In genomic region chr7:134892449-134892871, GRCm38 (mm10) we compare ENCODE assay signal across 24 mouse cellular contexts. TPM values are rescaled to one million over a fixed set of nuclear protein-coding genes. Genes with fewer than 3 reads are reported as not detected.
DNase-seq lines count a peak whose midpoint lies in the region; ATAC-seq and TF ChIP-seq lines count a peak whose summit lies in the region.
"Had no signal": no experiment of that assay in that cellular context is flagged by ENCODE, and none has a peak within 500 bp of the region (broad histone marks: within the 10 kb centered on the region; RNA-seq: fewer than 3 reads in every experiment).

No protein-coding gene starts in this region.

- no peaks in the 10 kb centered on the region for H3K9me3 ChIP-seq in midbrain, embryonic 11.5 days (ENCODE audit: control insufficient read depth, low read length)
- H3K9me3 ChIP-seq in midbrain, embryonic 16.5 days (replicated peaks; ENCODE audit: control insufficient read depth, low read length, poor library complexity, severe bottlenecking): no peaks in the 10 kb centered on the region
- no peaks in the 10 kb centered on the region for H3K9me3 ChIP-seq in forebrain, embryonic 16.5 days (ENCODE audit: control insufficient read depth, low read length)
- H3K9me3 ChIP-seq in hindbrain, embryonic 14.5 days (ENCODE audit: control insufficient read depth, low read length): no peaks in the 10 kb centered on the region
- H3K9me3 ChIP-seq in midbrain, postnatal 0 days (ENCODE audit: low read length): no peaks in the 10 kb centered on the region
- H3K9me3 ChIP-seq: limb, embryonic 15.5 days had no signal

- H3K4me1 ChIP-seq in midbrain, embryonic 11.5 days (ENCODE audit: control insufficient read depth, insufficient read depth, low read length): no peaks in the 10 kb centered on the region
- peaks cover 14% of the 10 kb centered on the region for H3K4me1 ChIP-seq in midbrain, embryonic 16.5 days (ENCODE audit: control insufficient read depth, insufficient read depth, low read length)
- H3K4me1 ChIP-seq in forebrain, embryonic 16.5 days (replicated peaks; ENCODE audit: control insufficient read depth, insufficient read depth, low read length): peaks cover 2% of the 10 kb centered on the region; the same call in 1 of the 2 replicates
- peaks cover 8% of the 10 kb centered on the region; the same call in 1 of the 2 replicates for H3K4me1 ChIP-seq in hindbrain, embryonic 14.5 days (replicated peaks; ENCODE audit: control insufficient read depth, insufficient read depth, low read length)
- H3K4me1 ChIP-seq in midbrain, postnatal 0 days (ENCODE audit: insufficient read depth, low read length): no peaks in the 10 kb centered on the region; the same call in 1 of the 2 replicates
- H3K4me1 ChIP-seq: limb, embryonic 15.5 days had no signal

- H3K36me3 ChIP-seq in midbrain, embryonic 11.5 days (ENCODE audit: control insufficient read depth, insufficient read depth, low read length): no peaks in the 10 kb centered on the region
- no peaks in the 10 kb centered on the region for H3K36me3 ChIP-seq in midbrain, embryonic 16.5 days (ENCODE audit: control insufficient read depth, insufficient read depth, low read length)
- no peaks in the 10 kb centered on the region for H3K36me3 ChIP-seq in forebrain, embryonic 16.5 days (ENCODE audit: control insufficient read depth, insufficient read depth)
- no peaks in the 10 kb centered on the region for H3K36me3 ChIP-seq in hindbrain, embryonic 14.5 days (replicated peaks; ENCODE audit: control insufficient read depth, insufficient read depth)
- H3K36me3 ChIP-seq in midbrain, postnatal 0 days (ENCODE audit: insufficient read depth, low read length): no peaks in the 10 kb centered on the region
- H3K36me3 ChIP-seq: G1E had no signal

- H3K9ac ChIP-seq in midbrain, embryonic 11.5 days (ENCODE audit: low read length): no peak overlapping the region
- no peak overlapping the region for H3K9ac ChIP-seq in midbrain, embryonic 16.5 days (ENCODE audit: low read depth, low read length)
- no peak overlapping the region for H3K9ac ChIP-seq in forebrain, embryonic 16.5 days (replicated peaks; ENCODE audit: low read depth, low read length)
- H3K9ac ChIP-seq in hindbrain, embryonic 14.5 days: no peak overlapping the region
- no peak overlapping the region for H3K9ac ChIP-seq in midbrain, postnatal 0 days (replicated peaks; ENCODE audit: low read length, poor library complexity, severe bottlenecking)
- H3K9ac ChIP-seq: limb, embryonic 15.5 days; liver, embryonic 14.5 days; lung, embryonic 14.5 days had no signal

- no peak overlapping the region for H3K27ac ChIP-seq in midbrain, embryonic 11.5 days (ENCODE audit: low read depth, low read length)
- H3K27ac ChIP-seq in midbrain, embryonic 16.5 days (ENCODE audit: low read length): no peak overlapping the region
- H3K27ac ChIP-seq in forebrain, embryonic 16.5 days (ENCODE audit: low read length): peak overlapping the region; percentile 66
- no peak overlapping the region for H3K27ac ChIP-seq in hindbrain, embryonic 14.5 days
- peak overlapping the region; percentile 26; the same call in 1 of the 2 replicates for H3K27ac ChIP-seq in midbrain, postnatal 0 days (ENCODE audit: low read depth, low read length)
- H3K27ac ChIP-seq: kidney, postnatal 0 days; limb, embryonic 15.5 days; liver, embryonic 14.5 days had no signal

- H3K4me3 ChIP-seq in midbrain, embryonic 11.5 days (ENCODE audit: low read depth, low read length): no peak overlapping the region
- no peak overlapping the region for H3K4me3 ChIP-seq in midbrain, embryonic 16.5 days (ENCODE audit: low read depth, low read length)
- no peak overlapping the region for H3K4me3 ChIP-seq in forebrain, embryonic 16.5 days (replicated peaks; ENCODE audit: low read length)
- no peak overlapping the region for H3K4me3 ChIP-seq in hindbrain, embryonic 14.5 days (replicated peaks; ENCODE audit: low read length)
- H3K4me3 ChIP-seq in midbrain, postnatal 0 days (ENCODE audit: low read depth, low read length): no peak overlapping the region
- H3K4me3 ChIP-seq: limb, embryonic 15.5 days had no signal

- DNase-seq in midbrain, embryonic 11.5 days (ENCODE audit: low spot score, missing footprints): peak; percentile 78
- peak; percentile 36 for DNase-seq in hindbrain, embryonic 14.5 days (ENCODE audit: low spot score)
- DNase-seq in midbrain, postnatal 0 days (ENCODE audit: low spot score): peak; percentile 46
- no peak for DNase-seq in frontal cortex, postnatal 14 days (ENCODE audit: low spot score in 2 of 2)
- DNase-seq in spleen, postnatal 14 days (ENCODE audit: low spot score in 2 of 2): no peak
- DNase-seq: B cell, adult 2 months; cerebellum, adult 11-12 months; left cerebral cortex, postnatal 4 days; right cerebral cortex, postnatal 14 days had no signal

- peak; percentile 39; the same call in 1 of the 2 replicates for TF ChIP-seq CTCF in midbrain, postnatal 0 days (IDR thresholded peaks at IDR 0.05)

- 87% methylated on average over 13 of the region's 13 CpGs for WGBS in midbrain, embryonic 11.5 days
- 54% methylated on average over 13 of the region's 13 CpGs for WGBS in midbrain, embryonic 16.5 days
- WGBS in forebrain, embryonic 16.5 days: 60% methylated on average over 13 of the region's 13 CpGs
- WGBS in hindbrain, embryonic 14.5 days: 39% methylated on average over 13 of the region's 13 CpGs
- 49% methylated on average over 13 of the region's 13 CpGs for WGBS in midbrain, postnatal 0 days

- no peak for ATAC-seq in midbrain, embryonic 11.5 days (ENCODE audit: low FRiP score)
- ATAC-seq in midbrain, embryonic 16.5 days: no peak
- ATAC-seq in forebrain, embryonic 16.5 days: peak; percentile 64
- no peak; the same call in 1 of the 2 replicates for ATAC-seq in hindbrain, embryonic 14.5 days (ENCODE audit: low FRiP score)
- ATAC-seq in midbrain, postnatal 0 days (ENCODE audit: low FRiP score): no peak
- ATAC-seq: inflammation-experienced regulatory T-cells, adult 6 months; Patski had no signal

- H3K4me2 ChIP-seq in midbrain, embryonic 11.5 days: no peak overlapping the region
- H3K4me2 ChIP-seq in midbrain, embryonic 16.5 days (ENCODE audit: low read length): no peak overlapping the region
- H3K4me2 ChIP-seq in forebrain, embryonic 16.5 days (ENCODE audit: low read length): no peak overlapping the region
- no peak overlapping the region for H3K4me2 ChIP-seq in hindbrain, embryonic 14.5 days (replicated peaks)
- H3K4me2 ChIP-seq in midbrain, postnatal 0 days (ENCODE audit: low read depth, low read length, poor library complexity, severe bottlenecking): no peak overlapping the region
- H3K4me2 ChIP-seq: limb, embryonic 15.5 days; lung, embryonic 14.5 days had no signal

- H3K27me3 ChIP-seq in midbrain, embryonic 11.5 days (ENCODE audit: control insufficient read depth, insufficient read depth, low read length): no peaks in the 10 kb centered on the region
- no peaks in the 10 kb centered on the region for H3K27me3 ChIP-seq in midbrain, embryonic 16.5 days (ENCODE audit: control insufficient read depth, insufficient read depth, low read depth, low read length)
- H3K27me3 ChIP-seq in forebrain, embryonic 16.5 days (replicated peaks; ENCODE audit: control insufficient read depth, insufficient read depth, low read length): no peaks in the 10 kb centered on the region
- H3K27me3 ChIP-seq in hindbrain, embryonic 14.5 days (ENCODE audit: control insufficient read depth, insufficient read depth, low read length): no peaks in the 10 kb centered on the region
- H3K27me3 ChIP-seq in midbrain, postnatal 0 days (ENCODE audit: insufficient read depth, low read length): no peaks in the 10 kb centered on the region
- H3K27me3 ChIP-seq: CH12.LX; limb, embryonic 15.5 days; Patski had no signal

RNA-seq across cellular contexts. Expression of gene Fam196a, which starts 45.8 kb away (rescaled TPM):
- 1.4 and 2.1 TPM in 2 replicates for polyA plus RNA-seq in midbrain, embryonic 11.5 days (2014; fragmentation: Nextera tagmentation; extraction: Ambion mirVana)
- 12.2 and 13.7 TPM in 2 replicates for polyA plus RNA-seq in midbrain, embryonic 16.5 days (2015; fragmentation: Nextera tagmentation; extraction: Ambion mirVana)
- polyA plus RNA-seq in forebrain, embryonic 16.5 days (2015; fragmentation: Nextera tagmentation; extraction: Ambion mirVana): 12.8 and 13.4 TPM in 2 replicates
- 14.0 and 15.9 TPM in 2 replicates for polyA plus RNA-seq in hindbrain, embryonic 14.5 days (2014; fragmentation: Nextera tagmentation; extraction: Ambion mirVana)
- total RNA-seq in midbrain, postnatal 0 days (2014; rRNA removed): 27.5 and 31.9 TPM in 2 replicates
- 10.5 and 10.9 TPM in 2 replicates for polyA plus RNA-seq in midbrain, postnatal 0 days (2015; fragmentation: Nextera tagmentation; extraction: Ambion mirVana)
- total RNA-seq: CH12.LX; heart, adult 8-10 months; heart, postnatal 25 days; neutrophil, adult 5-6 weeks had no signal
- polyA plus RNA-seq: G1E; large intestine, adult 2 months; liver, embryonic 14.5 days; urinary bladder, adult 2 months had no signal

Comparison
In these comparisons a context has a peak if more than half of its experiments do, and no peak if none do; other contexts are left out.
1. H3K27ac ChIP-seq: peak in forebrain, embryonic 16.5 days (single experiment) and midbrain, postnatal 0 days (single experiment); none in midbrain, embryonic 11.5 days (single experiment), midbrain, embryonic 16.5 days (single experiment) and hindbrain, embryonic 14.5 days (single experiment).
2. DNase-seq: peak in midbrain, embryonic 11.5 days (single experiment), hindbrain, embryonic 14.5 days (single experiment) and midbrain, postnatal 0 days (single experiment); none in frontal cortex, postnatal 14 days (0 of 2) and spleen, postnatal 14 days (0 of 2).